Mouse (Mus musculus) embryonic facial prominence, embryonic 14.5 days (tissue): ENCODE results near the gene Ahsa1. TPM values are rescaled to one million over a fixed set of nuclear protein-coding genes. Genes with fewer than 3 reads are reported as not detected.
"Not testable (repeated sequence)": the region's sequence is repeated elsewhere in the genome, so short reads cannot be mapped to it uniquely, and the experiment has no call there.

Experiments used
- ATAC-seq: fragments of 200-750 bp; cut with Nextera tagmentation; 2 replicates; pipeline ENCODE4 v1.8.0; 2017; ENCODE audit warnings: low read depth, moderate number of reproducible peaks, moderate TSS enrichment
- DNase-seq: peaks from one replicate; pipeline ENCODE4 v3.0.0-alpha.2; 2015; ENCODE audit warnings: low spot score
- H3K27ac ChIP-seq: fragments of 300-500 bp; sonication (generic); replicated peaks from 2 replicates; pipeline ENCODE4 v1.5.1; 2014; ENCODE audit warnings: low read depth, mild to moderate bottlenecking, low read length, moderate library complexity
- H3K27me3 ChIP-seq: fragments of 300-500 bp; sonication (generic); replicated peaks from 2 replicates; pipeline ENCODE4 v1.6.1; 2014; ENCODE audit warnings: low read length; ENCODE audit not compliant: control insufficient read depth, insufficient read depth
- H3K36me3 ChIP-seq: fragments of 300-500 bp; sonication (generic); 2 replicates; pipeline ENCODE4 v1.6.1; 2014; ENCODE audit warnings: low read length, mixed read lengths; ENCODE audit not compliant: control insufficient read depth, insufficient read depth
- H3K4me1 ChIP-seq: fragments of 300-500 bp; sonication (generic); 2 replicates; pipeline ENCODE4 v1.6.1; 2014; ENCODE audit warnings: antibody characterized with exemption, low read length; ENCODE audit not compliant: control insufficient read depth, insufficient read depth
- H3K4me2 ChIP-seq: fragments of 300-500 bp; sonication (generic); 2 replicates; pipeline ENCODE4 v1.6.1; 2014; ENCODE audit warnings: low read depth, mild to moderate bottlenecking, low read length, moderate library complexity, mixed read lengths
- H3K4me3 ChIP-seq: fragments of 300-500 bp; sonication (generic); 2 replicates; pipeline ENCODE4 v1.5.1; 2014; ENCODE audit warnings: low read depth, mild to moderate bottlenecking, low read length
- H3K9ac ChIP-seq: fragments of 300-500 bp; sonication (generic); 2 replicates; pipeline ENCODE4 v1.6.1; 2014; ENCODE audit warnings: low read depth, mild to moderate bottlenecking, low read length, moderate library complexity, mixed read lengths
- H3K9me3 ChIP-seq: fragments of 300-500 bp; sonication (generic); 2 replicates; pipeline ENCODE4 v1.6.1; 2016; ENCODE audit warnings: low read length; ENCODE audit not compliant: control insufficient read depth
- WGBS: fragments of 180-500 bp; shearing (Covaris S2); extraction: QIAGEN DNeasy Blood & Tissue Kit; methylation state at CpG from one replicate; pipeline ENCODE4 v1.1.7; 2014; 5-methylcytosine and 5-hydroxymethylcytosine counted together
- polyA plus RNA-seq: library from polyadenylated mRNA; unstranded; fragments of >200 nt; fragmentation: Nextera tagmentation; extraction: Ambion mirVana; gene quantifications from 2 replicates; pipeline ENCODE4 v1.2.1, GENCODE M21; 2014

The Ahsa1 gene
- polyA plus RNA-seq, 1 experiment from 2014 or later: 182 TPM

- H3K4me3 ChIP-seq: no peak overlapping the region
- ATAC-seq: no peak
- H3K4me1 ChIP-seq: no peaks in the 10 kb centered on the region
- no peaks in the 10 kb centered on the region for H3K27me3 ChIP-seq
- H3K9ac ChIP-seq: no peak overlapping the region
- DNase-seq: no peak
- no peaks in the 10 kb centered on the region for H3K9me3 ChIP-seq
- WGBS: 91% methylated on average over 9 of the region's 9 CpGs
- peaks cover 68% of the 10 kb centered on the region for H3K36me3 ChIP-seq
- no peak overlapping the region for H3K27ac ChIP-seq
- no peak overlapping the region for H3K4me2 ChIP-seq
Observed at GRCm38 (mm10) chr12:87274853-87275831, 8.9 kb downstream of the Ahsa1 start.

GRCm38 (mm10) chr12:87277251-87277650, 11.0 kb downstream of the Ahsa1 start:
- peaks cover 47% of the 10 kb centered on the region for H3K36me3 ChIP-seq
- 83% methylated on average over 4 of the region's 4 CpGs for WGBS
- H3K4me1 ChIP-seq, H3K4me3 ChIP-seq, DNase-seq, H3K27ac ChIP-seq, H3K27me3 ChIP-seq, H3K9me3 ChIP-seq, H3K4me2 ChIP-seq, H3K9ac ChIP-seq: not testable (repeated sequence)
- 0 out of 2 replicates have a peak, but pooled peaks have one; percentile 12 for ATAC-seq

DNA sequence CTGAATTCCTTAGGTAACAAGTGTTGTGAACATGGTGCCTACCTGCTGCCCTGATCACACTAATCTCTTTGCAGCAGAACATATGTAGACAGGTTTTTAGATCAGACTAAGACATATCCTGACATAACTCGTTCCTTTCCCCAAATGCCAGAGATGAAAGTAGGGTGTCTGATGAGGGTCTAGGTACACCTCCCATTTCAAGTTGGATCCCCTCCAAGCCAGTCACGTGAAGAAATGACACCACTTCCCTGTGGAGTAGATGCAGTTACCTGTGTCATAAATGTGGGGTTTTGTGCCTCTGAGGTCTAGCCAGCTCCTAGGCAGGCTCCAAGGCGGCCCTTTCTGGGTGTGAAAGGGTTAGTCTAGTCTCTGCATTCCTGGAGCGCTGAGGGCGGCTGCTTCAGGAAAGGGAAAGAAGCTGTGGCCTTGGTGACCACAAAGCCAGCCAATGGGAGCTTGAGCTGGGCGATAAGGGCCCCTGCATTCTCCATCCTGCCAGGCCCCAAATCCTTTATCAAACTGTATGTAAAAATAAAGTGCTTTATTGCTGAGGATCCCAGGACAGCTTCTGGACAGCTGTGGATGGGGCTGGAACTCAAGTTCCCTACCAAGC, 11.9 kb downstream of the Ahsa1 start:
- ATAC-seq (peak; percentile 28; the same call in 1 of the 2 replicates), DNase-seq (peak; percentile 48)
- no peaks in the 10 kb centered on the region for H3K4me1 ChIP-seq
- no peaks in the 10 kb centered on the region for H3K9me3 ChIP-seq
- no peaks in the 10 kb centered on the region for H3K27me3 ChIP-seq
- no peak overlapping the region for H3K27ac ChIP-seq
- no peak overlapping the region for H3K9ac ChIP-seq
- no peak overlapping the region for H3K4me3 ChIP-seq
- H3K36me3 ChIP-seq: peaks cover 37% of the 10 kb centered on the region
- no peak overlapping the region for H3K4me2 ChIP-seq
- 19% methylated on average over 6 of the region's 6 CpGs for WGBS

DNA sequence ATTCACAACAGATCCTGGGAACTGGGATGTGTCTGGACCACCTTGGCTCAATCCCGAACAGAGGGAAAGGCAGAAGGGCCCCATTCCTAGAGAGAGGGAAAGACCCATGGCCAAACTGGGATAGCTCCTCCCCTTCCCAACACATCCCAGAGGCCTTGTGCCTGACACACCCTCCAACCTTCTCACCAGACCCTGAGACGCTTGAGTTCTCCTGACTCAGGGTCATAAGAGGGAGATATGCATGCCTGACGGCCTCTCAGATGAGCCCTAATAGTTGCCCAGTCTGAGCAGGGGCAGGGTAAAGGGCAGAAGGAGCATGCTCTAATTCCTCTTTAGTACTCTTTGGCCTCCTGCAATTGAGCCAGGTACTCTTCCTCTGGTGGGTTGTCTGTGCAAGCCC, 13.1 kb downstream of the Ahsa1 start:
- Histone ChIP-seq H3K27me3 (no peaks in the 10 kb centered on the region), H3K4me2 (no peak overlapping the region), H3K9ac (no peak overlapping the region), H3K4me3 (no peak overlapping the region), H3K9me3 (no peaks in the 10 kb centered on the region), H3K27ac (no peak overlapping the region), H3K36me3 (peaks cover 26% of the 10 kb centered on the region), H3K4me1 (no peaks in the 10 kb centered on the region)
- DNase-seq: no peak
- WGBS: 62% methylated on average over 3 of the region's 3 CpGs
- ATAC-seq: no peak; the same call in 1 of the 2 replicates

DNA sequence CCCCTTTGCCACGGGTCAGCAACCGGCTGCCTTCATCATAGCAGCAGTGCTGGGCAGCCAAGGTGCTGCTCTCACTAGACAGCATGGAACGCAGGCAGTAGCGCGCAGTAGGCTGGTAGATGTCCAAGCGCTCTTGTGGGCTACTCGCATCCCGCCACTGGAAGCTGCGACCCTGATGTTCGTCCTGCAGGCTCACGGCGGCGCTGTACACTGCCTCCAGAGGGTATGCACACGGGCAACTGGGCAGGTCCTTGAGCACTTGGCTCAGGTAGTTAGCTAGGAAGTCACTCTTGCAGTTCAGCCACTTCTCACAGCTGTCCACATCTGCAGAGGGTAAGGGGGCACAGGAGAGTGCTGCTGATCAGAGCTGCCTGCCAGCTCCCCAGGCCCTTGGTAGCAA, 13.6 kb downstream of the Ahsa1 start:
- DNase-seq (no peak), ATAC-seq (no peak)
- no peaks in the 10 kb centered on the region for H3K27me3 ChIP-seq
- H3K36me3 ChIP-seq: peaks cover 20% of the 10 kb centered on the region
- H3K4me1 ChIP-seq: no peaks in the 10 kb centered on the region
- WGBS: 52% methylated on average over 9 of the region's 14 CpGs
- H3K4me2 ChIP-seq: no peak overlapping the region
- H3K27ac ChIP-seq: no peak overlapping the region
- H3K9ac ChIP-seq: no peak overlapping the region
- no peak overlapping the region for H3K4me3 ChIP-seq
- H3K9me3 ChIP-seq: no peaks in the 10 kb centered on the region

DNA sequence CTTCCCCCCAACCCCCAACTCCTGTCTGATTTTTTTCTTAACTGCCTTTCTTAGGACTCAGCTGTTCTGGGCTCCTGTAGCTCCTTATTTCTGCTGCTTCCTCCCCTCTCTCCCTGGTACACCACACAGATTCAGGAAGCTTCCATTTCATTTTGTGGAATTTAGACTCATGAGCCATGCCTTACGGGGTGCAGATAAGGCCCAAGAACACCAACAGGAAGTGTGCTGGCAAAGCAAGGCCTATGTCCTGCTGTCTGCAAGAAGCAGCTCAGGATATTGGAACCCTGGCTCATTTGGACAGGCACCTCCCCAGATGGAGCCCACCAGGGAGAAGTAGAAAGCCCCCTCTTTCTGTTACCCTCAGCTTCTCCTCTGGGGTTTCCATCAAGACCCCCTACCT, 15.5 kb downstream of the Ahsa1 start:
- WGBS: 84% methylated on average over 1 of the region's 1 CpGs
- Histone ChIP-seq H3K4me2 (no peak overlapping the region), H3K9me3 (no peaks in the 10 kb centered on the region), H3K27me3 (no peaks in the 10 kb centered on the region), H3K4me3 (no peak overlapping the region), H3K36me3 (peaks cover 1% of the 10 kb centered on the region; the same call in 1 of the 2 replicates), H3K4me1 (no peaks in the 10 kb centered on the region), H3K9ac (no peak overlapping the region), H3K27ac (no peak overlapping the region)
- ATAC-seq (no peak), DNase-seq (no peak)

- no peaks in the 10 kb centered on the region for H3K4me1 ChIP-seq
- 96% methylated on average over 4 of the region's 4 CpGs for WGBS
- no peak for ATAC-seq
Observed at GRCm38 (mm10) chr12:87282743-87283142, 16.5 kb downstream of the Ahsa1 start.

GRCm38 (mm10) chr12:87283706-87284105, 17.4 kb downstream of the Ahsa1 start:
- Histone ChIP-seq H3K9me3 (no peaks in the 10 kb centered on the region), H3K4me1 (no peaks in the 10 kb centered on the region), H3K4me2 (no peak overlapping the region), H3K27me3 (no peaks in the 10 kb centered on the region), H3K4me3 (no peak overlapping the region), H3K36me3 (no peaks in the 10 kb centered on the region), H3K9ac (no peak overlapping the region), H3K27ac (no peak overlapping the region)
- ATAC-seq: no peak
- WGBS: 56% methylated on average over 7 of the region's 7 CpGs
- no peak for DNase-seq

More at GRCm38 (mm10) chr12:87282743-87283142, 16.5 kb downstream of the Ahsa1 start:
- Histone ChIP-seq H3K27me3 (no peaks in the 10 kb centered on the region), H3K36me3 (no peaks in the 10 kb centered on the region), H3K9me3 (no peaks in the 10 kb centered on the region), H3K4me2 (no peak overlapping the region), H3K27ac (no peak overlapping the region), H3K4me3 (no peak overlapping the region), H3K9ac (no peak overlapping the region)
- no peak for DNase-seq
